Mouse (Mus musculus) MEL (cell line): ENCODE data around the gene Rpl37.

ENCODE experiments used
- POLR2A ChIP-seq, 2 experiments: IDR thresholded peaks; 2 replicates each; pipeline ENCODE4 v1.6.1; 2011 to 2012; ENCODE audit warnings: low read length in 2 of 2, mild to moderate bottlenecking in 2 of 2, control low read depth in 1 of 2, improper control_type of control experiment in 1 of 2, low read depth in 1 of 2, moderate library complexity in 1 of 2; ENCODE audit not compliant: control insufficient read depth in 1 of 2, insufficient read depth in 1 of 2, poor library complexity in 1 of 2
- USF1 ChIP-seq: IDR thresholded peaks from 2 replicates; pipeline ENCODE4 v1.6.1; 2014; ENCODE audit warnings: low read depth, mild to moderate bottlenecking, inconsistent platforms, low read length, improper control_type of control experiment, moderate library complexity

- TF ChIP-seq USF1 (no peak), POLR2A (IDR thresholded peaks at IDR 0.05; ENCODE audit: control insufficient read depth in 1 of 2, insufficient read depth in 1 of 2, low read depth in 1 of 2, low read length in 2 of 2, poor library complexity in 1 of 2) (no peak; a peak in 1 of 4 replicates)
Measured at GRCm38 (mm10) chr15:5118626-5119025, 2.2 kb downstream of the Rpl37 start.
